Mouse (Mus musculus) erythroblast, embryonic 14.5 days (primary cell): ENCODE results near the gene Gm28635.

ENCODE experiments used
- GATA1 ChIP-seq: IDR thresholded peaks from 2 replicates; pipeline ENCODE4 v1.6.1; 2012; ENCODE audit warnings: low read length, inconsistent platforms, mixed read lengths
- TAL1 ChIP-seq: IDR thresholded peaks from 3 replicates; pipeline ENCODE4 v1.6.1; 2012; ENCODE audit warnings: low read length, inconsistent platforms, mixed read lengths

DNA sequence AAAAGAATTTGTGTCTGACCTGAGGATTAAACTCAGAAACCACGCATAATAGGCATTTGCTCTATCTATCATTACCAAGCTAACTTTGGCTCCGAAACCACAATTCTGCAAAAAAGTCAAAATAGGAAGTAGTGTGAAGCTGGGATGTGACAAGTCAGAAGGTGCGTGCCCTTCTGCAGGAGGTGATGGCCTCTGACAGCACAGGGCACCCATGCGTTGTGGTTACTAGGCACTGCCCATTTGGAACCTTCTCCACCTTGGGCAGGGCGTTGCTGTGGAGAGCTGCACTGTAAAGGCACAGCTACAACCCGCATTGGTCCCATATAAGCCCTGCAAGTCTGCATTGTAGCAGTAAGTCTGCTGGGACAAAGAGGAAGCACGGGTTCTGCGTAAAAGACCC is 85.0 kb downstream of the Gm28635 start:
- TF ChIP-seq GATA1 (no peak), TAL1 (no peak)
